Mouse (Mus musculus): ENCODE data around the gene Kti12. TPM values are rescaled to one million over a fixed set of nuclear protein-coding genes. Genes with fewer than 3 reads are reported as not detected.

Kti12 gene
- polyA plus RNA-seq, 1 experiment = 27.5 TPM

DNA sequence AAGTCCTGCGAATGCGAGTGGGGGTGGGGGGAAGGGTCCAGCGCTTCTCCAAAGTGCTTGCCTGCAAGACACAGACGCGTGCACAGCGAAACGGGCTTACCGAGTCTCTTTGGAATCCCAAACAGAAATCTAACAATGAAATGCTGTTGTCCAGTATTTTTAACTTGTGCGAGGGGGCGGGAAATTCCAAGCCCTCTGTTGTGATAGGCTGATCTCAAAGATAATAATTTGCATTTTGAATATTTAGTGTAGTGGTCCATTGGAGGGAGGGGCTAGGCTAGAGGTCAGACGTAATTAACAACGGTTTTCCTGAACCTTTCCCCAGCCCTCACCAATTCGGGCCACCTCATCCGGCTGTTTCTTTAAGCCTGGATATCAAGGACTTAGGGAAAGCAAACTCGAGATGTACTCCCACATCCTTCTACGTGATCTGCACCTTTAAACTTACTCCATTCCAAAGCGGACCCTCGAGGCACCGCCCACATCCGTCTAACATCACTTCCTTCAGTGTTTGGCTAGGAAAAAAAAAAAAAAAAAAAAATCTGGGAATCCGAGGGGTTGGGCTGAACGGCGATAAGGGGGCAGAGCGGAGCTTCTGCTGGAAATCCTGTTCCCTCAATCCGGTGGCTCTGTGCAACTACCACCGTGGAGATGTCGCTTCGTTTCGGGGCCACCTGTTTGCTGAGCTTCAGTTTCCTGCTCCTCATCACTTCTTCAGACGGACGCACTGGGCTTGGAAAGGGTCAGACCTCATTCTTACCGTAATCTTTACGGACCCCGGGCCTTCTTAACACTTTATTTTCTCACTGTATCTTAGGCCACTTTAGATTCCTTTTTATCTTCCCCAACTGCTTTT is 13.2 kb upstream of the Kti12 start, which contains the start of gene Txndc12:
Txndc12 (plus strand) TSS at position 487 of the 856 bp plus-strand sequence.
- DNase-seq (ENCODE audit: low read depth) = peak; percentile 98
- TF ChIP-seq CTCF (IDR thresholded peaks at IDR 0.05; ENCODE audit: borderline replicate concordance, extremely low read depth, insufficient read depth, insufficient read length) (no peak), POLR2A (IDR thresholded peaks at IDR 0.05; ENCODE audit: borderline replicate concordance, extremely low read depth, insufficient read depth, insufficient read length, poor library complexity, severe bottlenecking) (peak; percentile 19; the same call in 1 of the 2 replicates)

DNA sequence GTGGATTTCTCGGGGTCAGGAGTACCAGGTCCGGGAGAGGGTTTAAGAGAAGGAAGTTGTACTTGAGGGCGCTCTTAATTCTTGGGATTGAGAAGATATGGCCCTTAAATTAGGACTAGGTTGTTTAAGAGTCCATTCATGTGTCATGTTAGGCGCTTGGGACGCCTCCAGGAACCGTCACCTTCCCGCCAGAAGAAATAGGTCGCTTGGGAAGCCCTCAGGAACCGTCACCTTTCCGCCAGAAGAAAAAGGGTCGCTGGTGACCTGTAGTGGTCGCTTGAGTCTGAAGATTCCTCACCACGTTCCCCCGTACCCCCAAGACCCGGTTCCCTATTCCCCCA is 12.6 kb upstream of the Kti12 start:
- DNase-seq (ENCODE audit: low read depth) = peak; percentile 47
- TF ChIP-seq CTCF (IDR thresholded peaks at IDR 0.05; ENCODE audit: borderline replicate concordance, extremely low read depth, insufficient read depth, insufficient read length) (no peak), POLR2A (IDR thresholded peaks at IDR 0.05; ENCODE audit: borderline replicate concordance, extremely low read depth, insufficient read depth, insufficient read length, poor library complexity, severe bottlenecking) (no peak)

- no peak for DNase-seq (ENCODE audit: low read depth)
- no peak for TF ChIP-seq CTCF (IDR thresholded peaks at IDR 0.05; ENCODE audit: borderline replicate concordance, extremely low read depth, insufficient read depth, insufficient read length)
- TF ChIP-seq POLR2A (IDR thresholded peaks at IDR 0.05; ENCODE audit: borderline replicate concordance, extremely low read depth, insufficient read depth, insufficient read length, poor library complexity, severe bottlenecking) = no peak
Measured at GRCm38 (mm10) chr4:108835496-108835895, 12.1 kb upstream of the Kti12 start.

GRCm38 (mm10) chr4:108838031-108838430 is 9.6 kb upstream of the Kti12 start:
- DNase-seq (ENCODE audit: low read depth) = no peak
- no peak for TF ChIP-seq POLR2A (IDR thresholded peaks at IDR 0.05; ENCODE audit: borderline replicate concordance, extremely low read depth, insufficient read depth, insufficient read length, poor library complexity, severe bottlenecking)
- TF ChIP-seq CTCF (IDR thresholded peaks at IDR 0.05; ENCODE audit: borderline replicate concordance, extremely low read depth, insufficient read depth, insufficient read length) = no peak

DNA sequence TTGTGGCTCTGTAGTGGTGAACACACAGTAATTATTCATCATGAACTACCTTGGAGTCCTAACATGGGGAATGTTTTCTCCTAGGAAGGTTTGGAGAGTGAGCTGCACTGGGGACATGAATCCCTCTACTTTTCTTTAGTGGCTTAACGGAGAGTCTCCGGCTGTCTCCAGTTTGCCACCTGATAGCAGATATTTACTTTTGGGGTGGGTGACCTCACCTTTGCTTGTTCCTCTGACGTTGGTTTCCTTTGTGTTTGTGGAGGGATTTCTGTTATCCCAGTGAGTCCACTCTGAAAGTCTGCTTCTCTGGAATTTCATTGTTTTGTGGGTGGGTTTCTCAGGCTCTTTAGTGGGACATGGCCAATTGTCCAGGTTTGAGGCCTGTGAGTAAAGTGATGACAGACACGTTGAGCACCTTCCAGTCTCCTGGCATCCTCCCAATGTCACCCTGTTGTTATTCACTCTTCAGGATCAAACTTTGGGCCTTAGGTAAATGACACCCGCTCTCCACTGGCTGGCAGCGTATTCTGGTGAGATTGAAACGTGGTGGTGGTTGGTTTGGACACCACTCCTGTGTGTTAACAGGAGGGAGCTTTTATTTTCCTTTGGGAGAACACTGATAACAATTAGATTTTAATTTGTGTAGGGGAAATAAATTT is 5.5 kb upstream of the Kti12 start:
- no peak for DNase-seq (ENCODE audit: low read depth)

DNA sequence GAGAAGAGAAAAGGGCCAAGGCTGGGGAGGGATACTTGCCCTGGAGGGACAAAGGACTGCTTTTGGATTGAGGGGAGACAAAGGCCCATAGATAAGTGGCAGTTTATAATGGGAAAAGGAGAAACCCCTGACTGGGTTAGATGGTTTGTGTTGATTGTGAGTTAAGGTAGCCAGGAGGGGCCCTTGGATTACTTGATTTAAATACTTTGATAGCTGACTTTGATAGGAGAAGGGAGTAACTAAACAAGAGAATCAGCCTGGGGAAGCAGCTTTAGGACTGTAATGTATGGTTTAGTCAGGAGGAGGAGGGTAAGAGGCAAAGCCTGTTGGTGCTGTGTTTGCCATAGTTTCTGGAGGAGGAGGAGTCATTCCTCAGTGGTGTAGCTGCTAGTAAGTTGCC is 4.2 kb upstream of the Kti12 start:
- no peak for TF ChIP-seq POLR2A (IDR thresholded peaks at IDR 0.05; ENCODE audit: borderline replicate concordance, extremely low read depth, insufficient read depth, insufficient read length, poor library complexity, severe bottlenecking)
- no peak for TF ChIP-seq CTCF (IDR thresholded peaks at IDR 0.05; ENCODE audit: borderline replicate concordance, extremely low read depth, insufficient read depth, insufficient read length)
- no peak for DNase-seq (ENCODE audit: low read depth)

More for the DNA sequence above, 5.5 kb upstream of the Kti12 start:
- TF ChIP-seq CTCF (IDR thresholded peaks at IDR 0.05; ENCODE audit: borderline replicate concordance, extremely low read depth, insufficient read depth, insufficient read length) (no peak), POLR2A (IDR thresholded peaks at IDR 0.05; ENCODE audit: borderline replicate concordance, extremely low read depth, insufficient read depth, insufficient read length, poor library complexity, severe bottlenecking) (no peak)

GRCm38 (mm10) chr4:108845824-108846569 is 1.6 kb upstream of the Kti12 start:
- DNase-seq (ENCODE audit: low read depth) = no peak
- no peak for TF ChIP-seq CTCF (IDR thresholded peaks at IDR 0.05; ENCODE audit: borderline replicate concordance, extremely low read depth, insufficient read depth, insufficient read length)

- DNase-seq (ENCODE audit: low read depth) = peak; percentile 13
- TF ChIP-seq POLR2A (IDR thresholded peaks at IDR 0.05; ENCODE audit: borderline replicate concordance, extremely low read depth, insufficient read depth, insufficient read length, poor library complexity, severe bottlenecking) (no peak), CTCF (IDR thresholded peaks at IDR 0.05; ENCODE audit: borderline replicate concordance, extremely low read depth, insufficient read depth, insufficient read length) (no peak)
Measured at GRCm38 (mm10) chr4:108848505-108848848, 892 bp downstream of the Kti12 start, which contains the start of gene A730015C16Rik. Gene A730015C16Rik (minus strand): TSS chr4:108848619.

GRCm38 (mm10) chr4:108866806-108867205 is 19.2 kb downstream of the Kti12 start:
- DNase-seq (ENCODE audit: low read depth) = no peak
- no peak for TF ChIP-seq CTCF (IDR thresholded peaks at IDR 0.05; ENCODE audit: borderline replicate concordance, extremely low read depth, insufficient read depth, insufficient read length)
- no peak for TF ChIP-seq POLR2A (IDR thresholded peaks at IDR 0.05; ENCODE audit: borderline replicate concordance, extremely low read depth, insufficient read depth, insufficient read length, poor library complexity, severe bottlenecking)

GRCm38 (mm10) chr4:108869730-108870374 is 22.3 kb downstream of the Kti12 start:
- DNase-seq (ENCODE audit: low read depth) = peak; percentile 94
- TF ChIP-seq POLR2A (IDR thresholded peaks at IDR 0.05; ENCODE audit: borderline replicate concordance, extremely low read depth, insufficient read depth, insufficient read length, poor library complexity, severe bottlenecking) = no peak
- TF ChIP-seq CTCF (IDR thresholded peaks at IDR 0.05; ENCODE audit: borderline replicate concordance, extremely low read depth, insufficient read depth, insufficient read length) = peak; percentile 90; the same call in 1 of the 2 replicates

GRCm38 (mm10) chr4:108873746-108874145 is 26.2 kb downstream of the Kti12 start:
- no peak for TF ChIP-seq POLR2A (IDR thresholded peaks at IDR 0.05; ENCODE audit: borderline replicate concordance, extremely low read depth, insufficient read depth, insufficient read length, poor library complexity, severe bottlenecking)
- no peak for TF ChIP-seq CTCF (IDR thresholded peaks at IDR 0.05; ENCODE audit: borderline replicate concordance, extremely low read depth, insufficient read depth, insufficient read length)
- no peak for DNase-seq (ENCODE audit: low read depth)
